In genomic region chr12:7855683-7856082, GRCm38 (mm10) we compare ENCODE assay signal across 30 mouse cellular contexts.
"Had no signal": no experiment of that assay in that cellular context is flagged by ENCODE, and none has a peak within 500 bp of the region (broad histone marks: within the 10 kb centered on the region; RNA-seq: fewer than 3 reads in every experiment).

No protein-coding gene starts in this region.

- ATAC-seq: lung, postnatal 0 days; midbrain, embryonic 13.5 days; midbrain, embryonic 15.5 days; midbrain, embryonic 16.5 days had no signal

- H3K4me3 ChIP-seq: left cerebral cortex, adult 2 months; limb, embryonic 10.5 days; limb, embryonic 12.5 days; limb, embryonic 13.5 days; limb, embryonic 15.5 days; liver, embryonic 13.5 days; liver, embryonic 15.5 days; lung, embryonic 15.5 days; megakaryocyte, embryonic 14.5 days; midbrain, embryonic 10.5 days; midbrain, embryonic 12.5 days; midbrain, embryonic 13.5 days; midbrain, embryonic 15.5 days; myocyte; neural tube, embryonic 12.5 days had no signal

- H3K36me3 ChIP-seq: limb, embryonic 10.5 days; limb, embryonic 12.5 days; limb, embryonic 13.5 days; limb, embryonic 15.5 days; liver, embryonic 13.5 days; liver, embryonic 15.5 days; lung, embryonic 15.5 days; midbrain, embryonic 10.5 days; midbrain, embryonic 12.5 days; midbrain, embryonic 13.5 days; midbrain, embryonic 15.5 days; neural tube, embryonic 12.5 days had no signal

- H3K9ac ChIP-seq: limb, embryonic 12.5 days; limb, embryonic 13.5 days; limb, embryonic 15.5 days; liver, embryonic 13.5 days; liver, embryonic 14.5 days; liver, embryonic 15.5 days; lung, embryonic 14.5 days; lung, embryonic 15.5 days; midbrain, embryonic 12.5 days; midbrain, embryonic 13.5 days; midbrain, embryonic 15.5 days; neural tube, embryonic 12.5 days had no signal

- H3K4me1 ChIP-seq: limb, embryonic 10.5 days; limb, embryonic 12.5 days; limb, embryonic 13.5 days; limb, embryonic 15.5 days; liver, embryonic 13.5 days; liver, embryonic 15.5 days; lung, embryonic 15.5 days; megakaryocyte, embryonic 14.5 days; midbrain, embryonic 10.5 days; midbrain, embryonic 12.5 days; midbrain, embryonic 13.5 days; midbrain, embryonic 15.5 days; neural tube, embryonic 12.5 days had no signal

- H3K27ac ChIP-seq: left cerebral cortex, adult 2 months; limb, embryonic 10.5 days; limb, embryonic 12.5 days; limb, embryonic 13.5 days; limb, embryonic 15.5 days; liver, embryonic 13.5 days; liver, embryonic 14.5 days; liver, embryonic 15.5 days; lung, embryonic 15.5 days; macrophage; midbrain, embryonic 10.5 days; midbrain, embryonic 12.5 days; midbrain, embryonic 13.5 days; midbrain, embryonic 15.5 days; neural tube, embryonic 12.5 days had no signal

- DNase-seq: left cerebral cortex, postnatal 4 days; liver, embryonic 13.5 days; lung, adult 18-20 months; lung, adult 2 months; lung, embryonic 14.5 days; lung, postnatal 10 days; lung, postnatal 14 days; lung, postnatal 36 days; lung, postnatal 4 days; midbrain, embryonic 14.5 days had no signal

- H3K27me3 ChIP-seq: limb, embryonic 12.5 days; limb, embryonic 13.5 days; limb, embryonic 15.5 days; liver, embryonic 13.5 days; liver, embryonic 15.5 days; lung, embryonic 15.5 days; megakaryocyte, embryonic 14.5 days; midbrain, embryonic 12.5 days; midbrain, embryonic 13.5 days; midbrain, embryonic 15.5 days; neural tube, embryonic 12.5 days had no signal

- H3K4me2 ChIP-seq: limb, embryonic 12.5 days; limb, embryonic 13.5 days; limb, embryonic 15.5 days; liver, embryonic 11.5 days; liver, embryonic 13.5 days; liver, embryonic 15.5 days; lung, embryonic 14.5 days; lung, embryonic 15.5 days; midbrain, embryonic 11.5 days; midbrain, embryonic 12.5 days; midbrain, embryonic 13.5 days; midbrain, embryonic 15.5 days; neural tube, embryonic 12.5 days had no signal

- H3K9me3 ChIP-seq: limb, embryonic 10.5 days; limb, embryonic 12.5 days; limb, embryonic 13.5 days; limb, embryonic 15.5 days; liver, embryonic 13.5 days; liver, embryonic 15.5 days; lung, embryonic 15.5 days; midbrain, embryonic 10.5 days; midbrain, embryonic 12.5 days; midbrain, embryonic 13.5 days; midbrain, embryonic 15.5 days; neural tube, embryonic 12.5 days had no signal
